Mouse (Mus musculus): ENCODE data around the gene Mbtps1. TPM values are rescaled to one million over a fixed set of nuclear protein-coding genes. Genes with fewer than 3 reads are reported as not detected.

Mbtps1 gene
- polyA plus RNA-seq, 1 experiment from 2014 or later, result 92.4 TPM

DNA sequence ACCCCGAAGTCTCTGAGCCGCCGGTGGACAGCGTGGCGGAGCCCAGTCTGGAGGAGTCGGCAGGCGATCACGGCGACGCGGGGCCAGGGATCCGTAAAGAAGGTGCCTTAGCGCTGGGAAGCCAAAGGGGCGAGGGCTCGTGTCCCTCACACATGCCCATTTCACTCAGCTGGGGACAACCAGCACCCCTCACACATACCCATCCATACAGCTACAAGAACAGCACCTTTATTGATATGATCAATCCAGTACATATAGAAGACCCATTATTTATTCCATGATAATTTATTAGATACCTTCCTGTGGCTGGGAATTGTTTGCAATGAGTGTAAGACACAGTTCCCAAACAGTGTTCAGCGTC is 16.8 kb upstream of the Mbtps1 start:
- no peak overlapping the region for H3K27ac ChIP-seq
- WGBS, result 3% methylated on average over 16 of the region's 16 CpGs
- peak; percentile 69 for ATAC-seq (ENCODE audit: low FRiP score)

DNA sequence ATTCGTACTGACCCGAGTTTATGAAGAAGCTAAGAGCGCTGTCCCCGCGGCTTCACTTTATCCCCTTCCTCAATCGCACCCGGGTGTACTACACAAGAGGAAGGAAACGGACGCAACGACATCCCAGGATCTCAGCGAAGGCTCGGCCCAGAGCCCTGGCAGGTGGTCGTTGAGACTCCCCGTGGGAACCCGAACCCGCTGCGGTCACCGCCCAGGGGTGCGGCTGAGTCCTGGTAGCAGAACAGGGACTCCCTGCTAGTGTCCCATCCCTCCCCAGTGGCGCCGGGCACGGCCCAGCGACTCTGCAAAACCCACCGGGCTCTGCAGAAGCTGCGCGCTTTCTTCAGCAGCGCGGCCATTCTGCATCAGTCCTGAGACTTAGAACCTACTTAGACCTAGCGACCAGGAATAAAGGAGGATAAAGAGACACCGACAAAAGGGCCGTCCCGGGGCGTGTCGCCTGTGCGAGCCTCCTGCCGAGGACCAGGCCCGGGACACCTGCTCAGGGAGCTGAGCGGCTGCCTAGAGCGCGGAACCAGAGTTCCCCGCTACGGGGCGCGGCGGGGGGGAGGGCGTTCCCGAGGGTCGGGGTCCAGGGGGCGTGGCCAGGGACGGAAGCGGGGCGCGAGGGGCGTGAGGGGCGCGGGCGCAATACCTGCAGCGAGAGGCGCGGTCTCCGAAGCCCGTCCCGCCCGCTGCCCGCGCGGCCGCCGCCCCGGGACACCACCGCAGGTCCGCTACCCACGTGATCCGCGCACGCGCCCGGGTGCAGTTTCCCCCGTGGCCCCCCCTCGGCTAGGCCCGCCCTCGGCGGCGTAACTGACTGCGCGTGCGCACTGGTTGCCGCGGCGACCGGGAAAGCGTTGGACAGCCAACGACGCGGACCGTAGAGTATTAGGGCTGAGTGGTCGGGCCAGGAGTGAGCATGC is 16.2 kb upstream of the Mbtps1 start, which contains the start of the genes Hsdl1 and Dnaaf1:
Gene Hsdl1, minus strand, starts transcription at position 747 of the 929 bp plus-strand sequence.
Gene Dnaaf1, plus strand, starts transcription at position 799 of the 929 bp plus-strand sequence.
- Histone ChIP-seq H3K9me3 (no peaks in the 10 kb centered on the region), H3K4me2 (peak within 1 kb of the TSS; percentile 91), H3K36me3 (replicated peaks) (no peaks in the 10 kb centered on the region), H3K27ac (peak within 1 kb of the TSS; percentile 80), H3K4me3 (replicated peaks) (peak within 1 kb of the TSS; percentile 87), H3K4me1 (peaks cover 21% of the 10 kb centered on the region), H3K9ac (peak within 1 kb of the TSS; percentile 88), H3K27me3 (peaks cover 28% of the 10 kb centered on the region)
- ATAC-seq (ENCODE audit: low FRiP score), result peak; percentile 92
- WGBS, result under 1% methylated on average over 79 of the region's 97 CpGs

More for the DNA sequence above, 16.8 kb upstream of the Mbtps1 start:
- Histone ChIP-seq H3K9ac (peak overlapping the region; percentile 88), H3K27me3 (peaks cover 28% of the 10 kb centered on the region), H3K4me2 (peak overlapping the region; percentile 91), H3K9me3 (no peaks in the 10 kb centered on the region), H3K4me3 (replicated peaks) (peak overlapping the region; percentile 87), H3K36me3 (replicated peaks) (no peaks in the 10 kb centered on the region), H3K4me1 (peaks cover 19% of the 10 kb centered on the region)

DNA sequence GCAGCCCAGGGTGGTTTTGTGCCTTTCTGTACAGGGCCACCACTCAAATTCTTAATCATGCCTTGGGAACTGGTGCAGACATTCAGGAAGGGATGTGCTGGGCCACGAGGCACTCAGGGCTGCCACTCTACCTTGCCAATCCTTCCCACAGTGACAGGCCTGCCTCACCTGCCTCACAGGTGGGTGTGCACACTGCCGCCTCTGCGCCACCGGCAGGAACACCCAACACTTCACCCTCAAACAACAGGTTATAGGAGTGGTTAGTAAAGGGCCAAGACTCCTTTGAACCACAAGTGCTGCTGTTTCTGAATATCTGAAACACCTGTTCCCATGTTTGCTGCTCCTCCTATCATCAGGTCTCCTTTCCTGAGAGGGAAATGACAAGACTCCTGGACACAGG is 13.9 kb upstream of the Mbtps1 start:
- 91% methylated on average over 4 of the region's 4 CpGs for WGBS

DNA sequence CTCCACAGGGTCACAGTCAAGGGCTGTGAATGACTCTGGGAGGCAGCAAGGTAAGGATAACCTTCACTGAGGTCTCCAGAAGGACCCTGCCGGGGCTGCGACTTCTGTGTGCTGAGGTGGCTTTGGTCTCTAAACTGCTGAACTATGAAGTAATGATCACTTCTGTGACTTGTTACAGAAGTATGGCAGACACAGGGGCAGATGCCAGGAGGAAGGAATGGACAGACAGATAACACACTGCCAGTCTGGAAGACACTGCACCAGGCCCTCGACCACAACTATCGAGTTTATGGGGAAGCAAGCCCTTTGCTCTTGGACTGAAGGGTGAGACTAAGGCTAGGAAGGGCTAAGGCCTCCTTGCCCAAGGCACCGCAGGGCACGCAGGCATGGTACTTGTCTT is 12.6 kb upstream of the Mbtps1 start:
- no peak for ATAC-seq (ENCODE audit: low FRiP score)
- Histone ChIP-seq H3K9me3 (no peaks in the 10 kb centered on the region), H3K27ac (no peak overlapping the region), H3K4me3 (replicated peaks) (no peak overlapping the region), H3K4me2 (no peak overlapping the region), H3K27me3 (peaks cover 6% of the 10 kb centered on the region), H3K4me1 (peaks cover 21% of the 10 kb centered on the region), H3K36me3 (replicated peaks) (peaks cover 14% of the 10 kb centered on the region), H3K9ac (no peak overlapping the region)
- WGBS, result 90% methylated on average over 6 of the region's 6 CpGs

More for the DNA sequence above, 13.9 kb upstream of the Mbtps1 start:
- no peak for ATAC-seq (ENCODE audit: low FRiP score)
- H3K4me1 ChIP-seq, result peaks cover 21% of the 10 kb centered on the region
- no peak overlapping the region for H3K27ac ChIP-seq
- H3K9me3 ChIP-seq, result no peaks in the 10 kb centered on the region
- H3K4me2 ChIP-seq, result no peak overlapping the region
- no peak overlapping the region for H3K4me3 ChIP-seq (replicated peaks)
- H3K36me3 ChIP-seq (replicated peaks), result peaks cover 6% of the 10 kb centered on the region
- no peak overlapping the region for H3K9ac ChIP-seq
- H3K27me3 ChIP-seq, result peaks cover 17% of the 10 kb centered on the region

DNA sequence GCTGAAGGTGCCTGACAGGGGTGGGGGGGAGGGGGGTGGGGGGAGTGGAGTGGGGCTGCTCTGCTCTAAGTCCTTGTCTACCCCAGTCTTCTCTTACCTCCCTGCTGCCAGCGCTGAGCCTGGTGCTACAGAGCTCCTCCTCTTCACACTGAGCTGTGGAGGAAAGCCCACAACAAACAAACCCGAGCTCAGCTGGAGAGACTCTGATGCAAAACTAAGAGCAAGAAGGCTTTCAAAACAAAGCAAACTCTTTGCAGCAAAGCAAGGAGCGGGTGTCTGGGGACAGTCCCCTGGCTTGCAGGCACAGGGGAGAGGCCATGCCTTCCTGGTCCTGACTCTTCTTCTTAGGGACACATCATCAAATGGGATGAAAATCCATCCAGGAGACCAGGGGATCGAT is 11.3 kb upstream of the Mbtps1 start:
- Histone ChIP-seq H3K9me3 (no peaks in the 10 kb centered on the region), H3K4me2 (no peak overlapping the region), H3K9ac (no peak overlapping the region), H3K4me3 (replicated peaks) (no peak overlapping the region), H3K4me1 (peaks cover 21% of the 10 kb centered on the region), H3K27ac (no peak overlapping the region), H3K27me3 (no peaks in the 10 kb centered on the region), H3K36me3 (replicated peaks) (peaks cover 26% of the 10 kb centered on the region)
- ATAC-seq (ENCODE audit: low FRiP score), result no peak
- 29% methylated on average over 4 of the region's 4 CpGs for WGBS

DNA sequence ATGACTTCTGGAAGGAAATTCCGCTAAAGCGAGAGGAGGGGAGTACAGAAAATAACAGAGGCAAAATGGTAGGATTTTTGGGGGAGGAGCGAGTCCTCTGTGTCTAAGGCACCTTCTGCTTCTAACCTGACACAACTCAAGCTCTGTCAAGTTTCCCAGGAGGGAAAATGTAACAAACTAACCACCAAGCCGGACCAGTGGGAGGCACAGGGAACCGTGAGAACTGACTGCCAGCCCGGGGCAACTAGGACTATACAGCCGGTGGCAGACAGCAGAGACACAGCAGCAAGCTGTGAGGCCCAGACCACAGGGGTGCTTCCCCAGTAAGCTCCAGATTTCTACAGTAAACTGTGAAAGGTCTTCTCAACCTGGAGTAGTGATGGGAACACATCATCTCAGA is 10.4 kb upstream of the Mbtps1 start:
- no peak overlapping the region for H3K9ac ChIP-seq
- no peak overlapping the region for H3K27ac ChIP-seq
- no peaks in the 10 kb centered on the region for H3K27me3 ChIP-seq
- no peak for ATAC-seq (ENCODE audit: low FRiP score)
- peaks cover 15% of the 10 kb centered on the region for H3K4me1 ChIP-seq
- peaks cover 35% of the 10 kb centered on the region for H3K36me3 ChIP-seq (replicated peaks)
- H3K4me3 ChIP-seq (replicated peaks), result no peak overlapping the region
- H3K9me3 ChIP-seq, result no peaks in the 10 kb centered on the region
- H3K4me2 ChIP-seq, result no peak overlapping the region
- 72% methylated on average over 7 of the region's 7 CpGs for WGBS

DNA sequence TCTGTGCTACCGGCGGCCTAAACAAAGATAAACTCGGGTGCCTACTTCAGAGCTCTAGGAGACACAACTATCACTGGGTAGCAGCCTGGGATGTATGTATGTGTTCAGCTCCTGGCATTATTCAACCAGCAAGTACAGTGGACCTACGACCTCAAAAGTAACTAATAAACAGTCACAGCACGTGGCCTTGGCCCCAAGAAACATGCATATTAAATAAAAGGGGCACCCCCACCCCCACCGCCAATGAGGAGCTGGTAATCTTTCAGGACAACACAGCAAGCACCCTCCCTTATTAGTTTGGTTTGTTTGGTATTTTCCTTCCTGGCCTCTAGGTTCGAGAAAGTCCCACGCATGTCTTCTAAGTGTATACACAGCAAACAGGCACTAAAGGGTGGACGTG is 9.7 kb upstream of the Mbtps1 start:
- Histone ChIP-seq H3K27me3 (no peaks in the 10 kb centered on the region), H3K9me3 (no peaks in the 10 kb centered on the region), H3K36me3 (replicated peaks) (peaks cover 42% of the 10 kb centered on the region), H3K4me2 (no peak overlapping the region), H3K27ac (no peak overlapping the region), H3K9ac (no peak overlapping the region), H3K4me3 (replicated peaks) (no peak overlapping the region), H3K4me1 (peaks cover 8% of the 10 kb centered on the region)
- WGBS, result 89% methylated on average over 9 of the region's 9 CpGs
- ATAC-seq (ENCODE audit: low FRiP score), result no peak

DNA sequence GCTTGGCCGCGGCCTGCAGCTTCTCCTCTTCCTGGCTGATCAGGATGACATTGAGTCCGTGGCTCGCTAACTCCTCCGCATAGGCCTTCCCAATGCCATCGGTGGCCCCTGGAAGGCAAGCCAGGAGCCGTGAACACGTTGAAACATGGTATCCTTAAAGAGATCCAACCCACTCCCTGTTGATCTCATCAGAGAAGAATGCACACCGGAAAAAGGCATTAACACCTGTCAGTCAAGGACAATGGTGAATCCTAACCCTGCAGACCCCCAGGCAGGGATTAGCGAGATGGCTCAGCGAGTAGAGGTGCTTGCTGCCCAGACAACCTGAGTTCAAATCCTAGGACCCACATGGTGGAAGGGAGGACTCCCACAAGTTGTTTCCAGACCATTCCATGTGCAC is 7.8 kb upstream of the Mbtps1 start:
- H3K4me3 ChIP-seq (replicated peaks), result no peak overlapping the region
- no peak overlapping the region for H3K9ac ChIP-seq
- no peaks in the 10 kb centered on the region for H3K27me3 ChIP-seq
- no peak overlapping the region for H3K4me2 ChIP-seq
- no peak for ATAC-seq (ENCODE audit: low FRiP score)
- no peak overlapping the region for H3K27ac ChIP-seq
- no peaks in the 10 kb centered on the region for H3K9me3 ChIP-seq
- H3K4me1 ChIP-seq, result peaks cover 3% of the 10 kb centered on the region; the same call in 1 of the 2 replicates
- H3K36me3 ChIP-seq (replicated peaks), result peaks cover 59% of the 10 kb centered on the region
- WGBS, result 82% methylated on average over 11 of the region's 11 CpGs

DNA sequence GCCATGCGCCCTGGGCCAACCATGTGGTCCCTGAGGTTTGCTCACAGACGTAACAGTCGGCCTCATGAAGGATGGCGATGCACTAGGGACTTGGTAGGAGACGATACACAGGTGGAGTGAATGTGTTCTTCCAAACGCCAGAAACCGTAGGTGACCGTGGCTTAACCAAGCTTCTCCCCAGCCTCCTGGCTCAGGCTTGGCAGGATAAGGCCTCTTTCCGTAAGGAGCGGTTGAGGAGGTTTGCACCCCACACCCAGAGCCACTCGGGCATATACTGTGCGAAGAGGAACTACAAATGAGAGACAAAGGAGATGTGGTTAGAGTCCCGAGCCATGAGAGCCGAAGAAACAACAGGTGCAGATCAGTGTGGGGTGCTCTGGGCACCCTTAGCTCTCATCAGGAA is 5.3 kb upstream of the Mbtps1 start:
- 95% methylated on average over 14 of the region's 14 CpGs for WGBS
- no peak overlapping the region for H3K4me2 ChIP-seq
- no peak overlapping the region for H3K9ac ChIP-seq
- no peaks in the 10 kb centered on the region for H3K27me3 ChIP-seq
- peaks cover 5% of the 10 kb centered on the region; the same call in 1 of the 2 replicates for H3K4me1 ChIP-seq
- no peak overlapping the region for H3K4me3 ChIP-seq (replicated peaks)
- peaks cover 59% of the 10 kb centered on the region for H3K36me3 ChIP-seq (replicated peaks)
- no peaks in the 10 kb centered on the region for H3K9me3 ChIP-seq
- H3K27ac ChIP-seq, result no peak overlapping the region
- no peak for ATAC-seq (ENCODE audit: low FRiP score)

DNA sequence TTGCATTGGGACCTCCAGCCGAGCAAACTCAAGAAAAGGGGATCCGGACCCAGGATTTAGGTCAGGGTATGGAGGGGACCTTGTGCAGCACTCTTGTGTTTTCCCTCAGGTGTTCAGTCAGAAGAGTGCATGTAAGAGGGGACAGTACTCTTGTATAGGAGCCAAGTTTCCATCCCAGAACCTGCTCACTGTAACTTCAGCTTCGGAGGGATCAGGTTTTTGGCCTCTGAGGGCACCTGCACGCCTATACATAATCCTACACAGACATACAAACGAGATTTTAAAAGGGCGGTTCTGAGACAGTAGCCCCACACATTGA is 826 bp upstream of the Mbtps1 start:
- Histone ChIP-seq H3K27me3 (no peaks in the 10 kb centered on the region), H3K9me3 (no peaks in the 10 kb centered on the region), H3K36me3 (replicated peaks) (peaks cover 28% of the 10 kb centered on the region), H3K9ac (peak overlapping the region; percentile 60; the same call in 1 of the 2 replicates), H3K4me1 (peaks cover 30% of the 10 kb centered on the region), H3K27ac (no peak overlapping the region), H3K4me3 (replicated peaks) (peak overlapping the region; percentile 86), H3K4me2 (peak overlapping the region; percentile 55)
- WGBS, result 92% methylated on average over 6 of the region's 6 CpGs
- ATAC-seq (ENCODE audit: low FRiP score), result no peak

DNA sequence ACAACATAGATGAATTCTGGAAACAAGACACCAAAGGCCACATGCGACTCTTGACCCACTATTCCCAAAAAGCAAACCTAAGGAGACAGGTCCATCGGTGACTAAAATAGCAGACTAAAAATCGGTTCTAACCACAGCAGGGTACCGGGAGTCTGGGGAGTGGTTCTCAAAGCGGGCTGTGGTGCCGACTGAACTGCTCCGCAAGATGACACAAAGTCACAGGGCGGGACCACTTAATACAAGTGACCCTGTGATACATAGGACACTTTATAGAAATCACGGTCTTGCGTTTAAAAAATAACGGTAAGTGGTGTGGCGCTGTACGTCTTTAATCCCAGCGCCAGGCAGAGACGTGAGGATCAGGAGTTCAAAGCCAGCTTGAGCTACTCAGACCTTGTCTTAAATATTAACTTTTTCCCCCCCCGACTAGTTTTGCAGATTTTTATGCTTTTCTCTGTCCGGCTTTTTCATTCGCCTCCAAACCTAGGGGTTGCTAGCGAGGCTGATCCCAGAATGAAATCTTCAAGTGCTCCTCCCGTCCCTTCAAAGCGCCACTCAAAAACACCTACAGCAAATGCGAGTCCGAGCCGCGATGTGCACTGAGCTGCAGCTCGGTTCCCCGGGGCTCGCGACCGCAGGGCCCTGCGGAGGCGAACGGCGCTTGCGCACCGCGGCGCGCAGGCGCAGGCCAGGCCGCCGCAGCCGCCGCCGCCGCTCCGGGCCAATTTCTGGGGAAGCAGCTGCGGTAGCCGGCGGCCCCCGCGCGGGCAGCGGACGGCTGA is 523 bp downstream of the Mbtps1 start:
- Histone ChIP-seq H3K27me3 (no peaks in the 10 kb centered on the region), H3K4me2 (peak overlapping the region; percentile 91), H3K4me3 (replicated peaks) (peak overlapping the region; percentile 86), H3K36me3 (replicated peaks) (peaks cover 15% of the 10 kb centered on the region), H3K27ac (peak overlapping the region; percentile 91), H3K9me3 (no peaks in the 10 kb centered on the region), H3K4me1 (peaks cover 38% of the 10 kb centered on the region), H3K9ac (peak overlapping the region; percentile 68)
- WGBS, result 2% methylated on average over 53 of the region's 55 CpGs
- ATAC-seq (ENCODE audit: low FRiP score), result peak; percentile 90

DNA sequence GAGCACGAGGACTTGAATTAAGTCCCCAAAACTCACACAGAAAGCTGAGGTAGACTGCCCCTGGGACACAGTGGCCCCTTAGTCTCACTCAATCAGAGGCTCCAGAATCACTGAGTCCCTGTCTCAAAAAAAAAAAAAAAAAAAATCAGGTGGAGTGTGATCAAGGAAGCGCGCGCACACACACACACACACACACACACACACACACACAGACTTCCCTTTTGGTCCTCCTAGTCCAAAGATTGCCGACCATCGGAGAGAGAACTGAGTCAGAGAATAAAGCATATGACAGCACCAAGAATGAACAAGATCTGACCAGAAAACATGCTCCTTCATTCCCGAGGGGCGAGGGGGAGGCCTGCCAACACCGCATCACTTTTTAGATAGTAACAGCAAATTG is 1.4 kb downstream of the Mbtps1 start:
- Histone ChIP-seq H3K4me3 (replicated peaks) (peak overlapping the region; percentile 86), H3K27me3 (no peaks in the 10 kb centered on the region), H3K36me3 (replicated peaks) (peaks cover 6% of the 10 kb centered on the region), H3K4me1 (peaks cover 38% of the 10 kb centered on the region), H3K9ac (peak overlapping the region; percentile 68; the same call in 1 of the 2 replicates), H3K4me2 (peak overlapping the region; percentile 91), H3K9me3 (no peaks in the 10 kb centered on the region), H3K27ac (no peak overlapping the region)
- 86% methylated on average over 9 of the region's 9 CpGs for WGBS
- no peak for ATAC-seq (ENCODE audit: low FRiP score)
